Mouse (Mus musculus) CH12.LX (cell line): ENCODE measurements around the gene Krtap31-2. TPM values are rescaled to one million over a fixed set of nuclear protein-coding genes. Genes with fewer than 3 reads are reported as not detected.

ENCODE experiments used
- DNase-seq: peaks from one replicate; pipeline ENCODE4 v3.0.0-alpha.2; 2013; ENCODE audit errors: extremely low read depth
- H3K27ac ChIP-seq: 2 replicates; pipeline ENCODE4 v1.5.1; 2012; ENCODE audit warnings: low read depth, mild to moderate bottlenecking, control low read depth, moderate library complexity; ENCODE audit not compliant: insufficient read depth
- H3K27me3 ChIP-seq: replicated peaks from 2 replicates; pipeline ENCODE3; 2012; ENCODE audit warnings: inconsistent platforms
- H3K36me3 ChIP-seq, 2 experiments: replicated peaks in 1 of 2; 2 replicates each; pipeline versions ENCODE3 to v1.6.1; 2012; ENCODE audit warnings: inconsistent platforms in 1 of 2, low read length in 1 of 2, mild to moderate bottlenecking in 1 of 2, mixed read lengths in 1 of 2, moderate library complexity in 1 of 2; ENCODE audit not compliant: control insufficient read depth in 1 of 2, insufficient read depth in 1 of 2
- H3K4me1 ChIP-seq, 2 experiments: 2 replicates each; pipeline ENCODE4 v1.6.1; 2012; ENCODE audit warnings: inconsistent platforms in 1 of 2, moderate library complexity in 1 of 2; ENCODE audit not compliant: insufficient read depth in 2 of 2, control insufficient read depth in 1 of 2
- H3K4me2 ChIP-seq: 2 replicates; pipeline ENCODE4 v1.6.1; 2012; ENCODE audit warnings: low read depth, mild to moderate bottlenecking, control low read depth; ENCODE audit not compliant: poor library complexity, insufficient read depth, severe bottlenecking
- H3K4me3 ChIP-seq, 3 experiments: fragments of 150-350 bp in 1 of 3; sonication (generic) in 1 of 3; replicated peaks in 1 of 3; 2 replicates each; pipeline versions ENCODE3 to v1.5.1; 2011 to 2012; ENCODE audit warnings: low read depth in 2 of 3, low read length in 2 of 3, mild to moderate bottlenecking in 2 of 3, moderate library complexity in 2 of 3, control low read depth in 1 of 3, improper control_type of control experiment in 1 of 3, inconsistent platforms in 1 of 3, mixed read lengths in 1 of 3; ENCODE audit not compliant: poor library complexity in 1 of 3
- H3K79me2 ChIP-seq: replicated peaks from 2 replicates; pipeline ENCODE4 v1.6.1; 2012; ENCODE audit warnings: mild to moderate bottlenecking, moderate library complexity; ENCODE audit not compliant: control insufficient read depth, poor library complexity, insufficient read depth, severe bottlenecking; ENCODE audit errors: extremely low read depth
- H3K9ac ChIP-seq: 2 replicates; pipeline ENCODE4 v1.6.1; 2012; ENCODE audit warnings: low read depth, mild to moderate bottlenecking, control low read depth, moderate library complexity; ENCODE audit not compliant: insufficient read depth
- H3K9me3 ChIP-seq: replicated peaks from 2 replicates; pipeline ENCODE3; 2012; ENCODE audit warnings: low read length, inconsistent platforms, mixed read lengths
- CTCF ChIP-seq, 2 experiments: IDR thresholded peaks in 1 of 2; conservative IDR thresholded peaks in 1 of 2; 2 replicates each; pipeline ENCODE4 v1.5.1; 2011 to 2012; ENCODE audit warnings: low read depth in 2 of 2, low read length in 2 of 2, improper control_type of control experiment in 1 of 2, inconsistent platforms in 1 of 2, mild to moderate bottlenecking in 1 of 2, moderate library complexity in 1 of 2
- E2F4 ChIP-seq: IDR thresholded peaks from 2 replicates; pipeline ENCODE4 v1.6.1; 2011; ENCODE audit warnings: low read depth, low read length, improper control_type of control experiment; ENCODE audit not compliant: insufficient replicate concordance
- MAFK ChIP-seq: IDR thresholded peaks from 2 replicates; pipeline ENCODE4 v1.6.1; 2011; ENCODE audit warnings: low read length, improper control_type of control experiment; ENCODE audit not compliant: insufficient replicate concordance
- MAX ChIP-seq: IDR thresholded peaks from 2 replicates; pipeline ENCODE4 v1.6.1; 2011; ENCODE audit warnings: low read length, improper control_type of control experiment
- MYC ChIP-seq: IDR thresholded peaks from 2 replicates; pipeline ENCODE4 v1.6.1; 2011; ENCODE audit warnings: low read depth, mild to moderate bottlenecking, improper control_type of control experiment, low read length
- NELFE ChIP-seq: IDR thresholded peaks from 2 replicates; pipeline ENCODE4 v1.6.1; 2011; ENCODE audit warnings: low read depth, low read length, improper control_type of control experiment
- RCOR1 ChIP-seq: conservative IDR thresholded peaks from 2 replicates; pipeline ENCODE4 v1.6.1; 2012; ENCODE audit warnings: low read depth, mild to moderate bottlenecking, inconsistent platforms, low read length, improper control_type of control experiment
- USF2 ChIP-seq: conservative IDR thresholded peaks from 2 replicates; pipeline ENCODE4 v1.6.1; 2011; ENCODE audit warnings: low read depth, low read length, improper control_type of control experiment
- dilution Hi-C: fragments of 300-500 bp; cut with MboI; formaldehyde crosslinking; loops from 2 replicates; pipeline ENCODE4 v1.14.3; 2020; ENCODE audit warnings: low sequenced_read_pairs; ENCODE audit not compliant: extremely low pct_unique_long_range_greater_than_20kb, extremely low pct_ligation_motif_present
- in situ Hi-C: fragments of 300-500 bp; cut with MboI; formaldehyde crosslinking; loops from 3 replicates; pipeline ENCODE4 v1.14.3; 2019; ENCODE audit warnings: low sequenced_read_pairs, low pct_ligation_motif_present, low pct_unique_long_range_greater_than_20kb, mixed read lengths
- polyA plus RNA-seq: library from polyadenylated mRNA; unstranded; fragments of >175 nt; gene quantifications from 2 replicates; pipeline ENCODE4 v1.2.1, GENCODE M21; 2012; ENCODE audit warnings: low read depth; ENCODE audit not compliant: insufficient read length
- total RNA-seq, 2 experiments: library from RNA; depleted of rRNA; stranded (reverse); fragments of 300-350 nt in 1 of 2; fragments of >200 nt in 1 of 2; gene quantifications; 2 replicates each; pipeline ENCODE4 v1.2.3; 2012 to 2014

Krtap31-2 gene
- total and polyA plus RNA-seq, 3 experiments: not detected

- Histone ChIP-seq H3K4me2 (no peak overlapping the region), H3K27ac (no peak overlapping the region), H3K9ac (no peak overlapping the region), H3K36me3 (no peaks in the 10 kb centered on the region), H3K9me3 (no peaks in the 10 kb centered on the region), H3K27me3 (peaks cover 80% of the 10 kb centered on the region), H3K79me2 (no peaks in the 10 kb centered on the region), H3K4me1 (peaks cover 12 to 21% of the 10 kb centered on the region in 2 experiments), H3K4me3 (no peak overlapping the region)
- in situ Hi-C loops: no loop called here
- TF ChIP-seq CTCF (conservative IDR thresholded peaks at IDR 0.05 in 1 of 2, IDR thresholded peaks at IDR 0.05 in 1 of 2; ENCODE audit: low read depth in 2 of 2, low read length in 2 of 2): no peak
- TF ChIP-seq MAFK: no peak
- no peak for DNase-seq
- dilution Hi-C loops: no loop called here
Observed at GRCm38 (mm10) chr11:99985291-99986092, 49.4 kb downstream of the Krtap31-2 start.

- in situ Hi-C loops (no loop called here), dilution Hi-C loops (no loop called here)
- Histone ChIP-seq H3K4me1 (peaks cover 12 to 18% of the 10 kb centered on the region in 2 experiments), H3K9ac (no peak within 1 kb of the TSS), H3K4me3 (no peak within 1 kb of the TSS), H3K79me2 (no peaks in the 10 kb centered on the region), H3K27ac (no peak within 1 kb of the TSS), H3K27me3 (peaks cover 79% of the 10 kb centered on the region)
- no peak for DNase-seq
- no peak for TF ChIP-seq RCOR1
- TF ChIP-seq MYC: no peak
- no peak for TF ChIP-seq NELFE
- no peak for TF ChIP-seq E2F4
- TF ChIP-seq USF2: no peak
- no peak for TF ChIP-seq MAX
- TF ChIP-seq, all 38 proteins: peak for 0
- H3K36me3 ChIP-seq: no peaks in the 10 kb centered on the region
- H3K9me3 ChIP-seq: no peaks in the 10 kb centered on the region
- no peak within 1 kb of the TSS for H3K4me2 ChIP-seq
Observed at GRCm38 (mm10) chr11:99986180-99986647, 50.1 kb downstream of the Krtap31-2 start, which contains the start of gene Krtap16-1. Gene Krtap16-1, minus strand, starts transcription at chr11:99986597.

Other genes with a start within 250 kb of the Krtap31-2 start
Only the 20 nearest of the 32 such genes appear.
- gene Gm11569, start 137.4 kb upstream of the Krtap31-2 start, total RNA-seq (2012; rRNA removed): not detected in 2 replicates
- not detected in 2 replicates for gene Gm11569, start 137.4 kb upstream of the Krtap31-2 start, total RNA-seq (2014; rRNA removed)
- not detected in 2 replicates for gene Gm11569, start 137.4 kb upstream of the Krtap31-2 start, polyA plus RNA-seq
- gene Gm11554, start 131.8 kb upstream of the Krtap31-2 start, total RNA-seq (2012; rRNA removed): not detected in 2 replicates
- not detected in 2 replicates for gene Gm11554, start 131.8 kb upstream of the Krtap31-2 start, total RNA-seq (2014; rRNA removed)
- gene Gm11554, start 131.8 kb upstream of the Krtap31-2 start, polyA plus RNA-seq: not detected in 2 replicates
- gene Krtap4-13, start 126.4 kb upstream of the Krtap31-2 start, total RNA-seq (2012; rRNA removed): not detected in 2 replicates
- not detected in 2 replicates for gene Krtap4-13, start 126.4 kb upstream of the Krtap31-2 start, total RNA-seq (2014; rRNA removed)
- gene Krtap4-13, start 126.4 kb upstream of the Krtap31-2 start, polyA plus RNA-seq: not detected in 2 replicates
- not detected in 2 replicates for gene Gm11564, start 120.6 kb upstream of the Krtap31-2 start, total RNA-seq (2012; rRNA removed)
- gene Gm11564, start 120.6 kb upstream of the Krtap31-2 start, total RNA-seq (2014; rRNA removed): not detected in 2 replicates
- not detected in 2 replicates for gene Gm11564, start 120.6 kb upstream of the Krtap31-2 start, polyA plus RNA-seq
- not detected in 2 replicates for gene 2300003K06Rik, start 98.2 kb upstream of the Krtap31-2 start, total RNA-seq (2012; rRNA removed)
- not detected in 2 replicates for gene 2300003K06Rik, start 98.2 kb upstream of the Krtap31-2 start, total RNA-seq (2014; rRNA removed)
- gene 2300003K06Rik, start 98.2 kb upstream of the Krtap31-2 start, polyA plus RNA-seq: not detected in 2 replicates
- gene Krtap4-16, start 84.7 kb upstream of the Krtap31-2 start, total RNA-seq (2012; rRNA removed): not detected in 2 replicates
- gene Krtap4-16, start 84.7 kb upstream of the Krtap31-2 start, total RNA-seq (2014; rRNA removed): not detected in 2 replicates
- not detected in 2 replicates for gene Krtap4-16, start 84.7 kb upstream of the Krtap31-2 start, polyA plus RNA-seq
- gene Gm11568, start 78.4 kb upstream of the Krtap31-2 start, total RNA-seq (2012; rRNA removed): not detected in 2 replicates
- gene Gm11568, start 78.4 kb upstream of the Krtap31-2 start, total RNA-seq (2014; rRNA removed): not detected in 2 replicates
- not detected in 2 replicates for gene Gm11568, start 78.4 kb upstream of the Krtap31-2 start, polyA plus RNA-seq
- gene Gm11559, start 71.8 kb upstream of the Krtap31-2 start, total RNA-seq (2012; rRNA removed): not detected in 2 replicates
- not detected in 2 replicates for gene Gm11559, start 71.8 kb upstream of the Krtap31-2 start, total RNA-seq (2014; rRNA removed)
- gene Gm11559, start 71.8 kb upstream of the Krtap31-2 start, polyA plus RNA-seq: not detected in 2 replicates
- gene Krtap9-1, start 62.9 kb upstream of the Krtap31-2 start, total RNA-seq (2012; rRNA removed): not detected in 2 replicates
- not detected in 2 replicates for gene Krtap9-1, start 62.9 kb upstream of the Krtap31-2 start, total RNA-seq (2014; rRNA removed)
- gene Krtap9-1, start 62.9 kb upstream of the Krtap31-2 start, polyA plus RNA-seq: not detected in 2 replicates
- gene Gm11567, start 57.1 kb upstream of the Krtap31-2 start, total RNA-seq (2012; rRNA removed): not detected in 2 replicates
- not detected in 2 replicates for gene Gm11567, start 57.1 kb upstream of the Krtap31-2 start, total RNA-seq (2014; rRNA removed)
- gene Gm11567, start 57.1 kb upstream of the Krtap31-2 start, polyA plus RNA-seq: not detected in 2 replicates
- gene Krtap31-1, start 28.4 kb upstream of the Krtap31-2 start, total RNA-seq (2012; rRNA removed): not detected in 2 replicates
- gene Krtap31-1, start 28.4 kb upstream of the Krtap31-2 start, total RNA-seq (2014; rRNA removed): not detected in 2 replicates
- gene Krtap31-1, start 28.4 kb upstream of the Krtap31-2 start, polyA plus RNA-seq: not detected in 2 replicates
- gene Gm11565, start 21.5 kb upstream of the Krtap31-2 start, total RNA-seq (2012; rRNA removed): not detected in 2 replicates
- gene Gm11565, start 21.5 kb upstream of the Krtap31-2 start, total RNA-seq (2014; rRNA removed): not detected in 2 replicates
- gene Gm11565, start 21.5 kb upstream of the Krtap31-2 start, polyA plus RNA-seq: not detected in 2 replicates
- gene Krtap9-5, start 12.2 kb downstream of the Krtap31-2 start, total RNA-seq (2012; rRNA removed): not detected in 2 replicates
- not detected in 2 replicates for gene Krtap9-5, start 12.2 kb downstream of the Krtap31-2 start, total RNA-seq (2014; rRNA removed)
- not detected in 2 replicates for gene Krtap9-5, start 12.2 kb downstream of the Krtap31-2 start, polyA plus RNA-seq
- not detected in 2 replicates for gene Krtap29-1, start 42.8 kb downstream of the Krtap31-2 start, total RNA-seq (2012; rRNA removed)
- not detected in 2 replicates for gene Krtap29-1, start 42.8 kb downstream of the Krtap31-2 start, total RNA-seq (2014; rRNA removed)
- gene Krtap29-1, start 42.8 kb downstream of the Krtap31-2 start, polyA plus RNA-seq: not detected in 2 replicates
- gene Krtap16-1, start 50.3 kb downstream of the Krtap31-2 start, total RNA-seq (2012; rRNA removed): not detected in 2 replicates
- not detected in 2 replicates for gene Krtap16-1, start 50.3 kb downstream of the Krtap31-2 start, total RNA-seq (2014; rRNA removed)
- not detected in 2 replicates for gene Krtap16-1, start 50.3 kb downstream of the Krtap31-2 start, polyA plus RNA-seq
- not detected in 2 replicates for gene Krtap17-1, start 57.7 kb downstream of the Krtap31-2 start, total RNA-seq (2012; rRNA removed)
- gene Krtap17-1, start 57.7 kb downstream of the Krtap31-2 start, total RNA-seq (2014; rRNA removed): not detected in 2 replicates
- not detected in 2 replicates for gene Krtap17-1, start 57.7 kb downstream of the Krtap31-2 start, polyA plus RNA-seq
- not detected in 2 replicates for gene Krt33a, start 79.9 kb downstream of the Krtap31-2 start, total RNA-seq (2012; rRNA removed)
- not detected in 2 replicates for gene Krt33a, start 79.9 kb downstream of the Krtap31-2 start, total RNA-seq (2014; rRNA removed)
- not detected in 2 replicates for gene Krt33a, start 79.9 kb downstream of the Krtap31-2 start, polyA plus RNA-seq
- gene Krt33b, start 93.6 kb downstream of the Krtap31-2 start, total RNA-seq (2012; rRNA removed): not detected in 2 replicates
- gene Krt33b, start 93.6 kb downstream of the Krtap31-2 start, total RNA-seq (2014; rRNA removed): not detected in 2 replicates
- gene Krt33b, start 93.6 kb downstream of the Krtap31-2 start, polyA plus RNA-seq: not detected in 2 replicates
- gene Krt34, start 105.3 kb downstream of the Krtap31-2 start, total RNA-seq (2012; rRNA removed): not detected in 2 replicates
- gene Krt34, start 105.3 kb downstream of the Krtap31-2 start, total RNA-seq (2014; rRNA removed): not detected in 2 replicates
- gene Krt34, start 105.3 kb downstream of the Krtap31-2 start, polyA plus RNA-seq: not detected in 2 replicates
- not detected in 2 replicates for gene Krt31, start 114.3 kb downstream of the Krtap31-2 start, total RNA-seq (2012; rRNA removed)
- gene Krt31, start 114.3 kb downstream of the Krtap31-2 start, total RNA-seq (2014; rRNA removed): not detected in 2 replicates
- gene Krt31, start 114.3 kb downstream of the Krtap31-2 start, polyA plus RNA-seq: not detected in 2 replicates